Mouse (Mus musculus) G1E-ER4 (cell line): ENCODE results near the gene Tpmt. TPM values are rescaled to one million over a fixed set of nuclear protein-coding genes. Genes with fewer than 3 reads are reported as not detected.

Experiments
- GATA1 ChIP-seq: IDR thresholded peaks from one replicate; pipeline ENCODE4 v1.8.0; 2012; ENCODE audit warnings: low read length, inconsistent platforms
- polyA plus RNA-seq: library from polyadenylated mRNA; stranded (reverse); fragments of >175 nt; gene quantifications from 2 replicates; pipeline ENCODE4 v1.2.3, GENCODE M21; 2012

Gene Tpmt
- polyA plus RNA-seq, result 0.05 TPM in 1 of 2 replicates, not detected in the other

- TF ChIP-seq GATA1, result no peak
Measured at GRCm38 (mm10) chr13:47044617-47044947, at the start of gene Tpmt. Tpmt (minus strand) TSS chr13:47044737.

DNA sequence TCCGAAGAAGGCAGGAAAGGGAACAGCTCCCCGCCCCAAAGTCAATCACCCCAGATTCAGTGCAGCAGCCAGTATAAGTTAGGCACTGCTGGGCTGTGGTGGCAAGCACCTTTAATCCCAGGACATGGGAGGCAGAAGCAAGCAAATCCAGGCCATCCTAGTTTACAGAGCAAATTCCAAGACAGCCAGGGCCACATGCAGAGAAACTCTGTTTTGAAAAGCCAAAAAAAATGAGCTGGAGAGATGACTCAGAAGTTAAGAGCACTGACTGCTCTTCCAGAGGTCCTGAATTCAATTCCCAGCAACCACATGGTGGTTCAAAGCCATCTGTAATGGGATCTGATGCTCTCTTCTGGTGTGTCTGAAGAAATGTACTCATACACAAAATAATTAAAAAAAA is 49.3 kb upstream of the Tpmt start:
- no peak for TF ChIP-seq GATA1

GRCm38 (mm10) chr13:47089271-47089670 is 44.7 kb upstream of the Tpmt start:
- no peak for TF ChIP-seq GATA1

- TF ChIP-seq GATA1, result no peak
Measured at GRCm38 (mm10) chr13:47088433-47088832, 43.9 kb upstream of the Tpmt start.

DNA sequence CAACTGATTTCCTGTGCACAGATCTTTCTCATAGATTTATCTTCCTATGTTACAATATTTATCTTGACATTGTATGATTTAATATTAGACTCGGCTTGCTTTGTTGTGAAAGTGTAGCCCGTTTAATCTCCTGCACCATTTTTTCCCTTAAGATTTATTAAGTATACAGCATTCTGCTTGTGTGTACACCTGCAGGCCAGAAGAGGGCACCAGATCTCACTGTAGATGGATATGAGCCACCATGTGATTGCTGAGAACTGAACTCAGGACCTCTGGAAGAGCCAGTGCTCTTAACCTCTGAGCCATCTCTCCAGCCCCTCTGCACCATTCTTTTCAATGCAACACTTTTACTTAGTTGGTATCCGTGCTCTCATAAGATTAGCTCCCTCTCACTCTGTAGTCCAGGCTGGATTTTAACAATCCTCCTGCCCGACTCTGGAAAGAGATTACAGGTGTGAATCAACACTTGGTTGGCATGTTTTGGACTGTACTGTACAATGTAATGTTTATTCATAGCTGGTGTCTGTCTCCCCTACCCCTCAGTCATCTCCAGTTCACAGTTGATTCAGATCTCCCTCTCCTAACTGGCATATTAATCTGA is 36.5 kb upstream of the Tpmt start:
- TF ChIP-seq GATA1, result no peak

GRCm38 (mm10) chr13:47078799-47079198 is 34.3 kb upstream of the Tpmt start:
- TF ChIP-seq GATA1, result no peak

GRCm38 (mm10) chr13:47077367-47077766 is 32.8 kb upstream of the Tpmt start:
- no peak for TF ChIP-seq GATA1

DNA sequence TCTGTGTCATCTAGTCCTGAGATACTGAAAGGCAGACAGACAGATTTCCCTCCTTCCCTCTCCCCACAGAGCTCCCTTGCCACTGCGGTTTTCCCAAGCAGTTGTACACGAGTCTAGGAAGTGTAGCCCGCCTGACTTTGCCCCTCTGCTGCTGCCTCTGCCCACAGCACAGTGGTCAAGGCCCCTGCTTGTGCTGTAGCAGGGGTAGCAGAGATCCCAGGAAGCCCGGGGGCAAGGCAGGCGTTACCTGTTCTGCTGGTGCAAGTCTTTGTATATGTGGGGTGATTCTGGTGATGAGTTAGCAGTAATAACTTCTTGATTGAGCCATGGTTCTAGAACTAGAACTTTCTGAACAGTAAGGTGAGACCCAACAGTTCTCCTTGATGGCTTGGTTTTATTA is 31.6 kb upstream of the Tpmt start:
- no peak for TF ChIP-seq GATA1

DNA sequence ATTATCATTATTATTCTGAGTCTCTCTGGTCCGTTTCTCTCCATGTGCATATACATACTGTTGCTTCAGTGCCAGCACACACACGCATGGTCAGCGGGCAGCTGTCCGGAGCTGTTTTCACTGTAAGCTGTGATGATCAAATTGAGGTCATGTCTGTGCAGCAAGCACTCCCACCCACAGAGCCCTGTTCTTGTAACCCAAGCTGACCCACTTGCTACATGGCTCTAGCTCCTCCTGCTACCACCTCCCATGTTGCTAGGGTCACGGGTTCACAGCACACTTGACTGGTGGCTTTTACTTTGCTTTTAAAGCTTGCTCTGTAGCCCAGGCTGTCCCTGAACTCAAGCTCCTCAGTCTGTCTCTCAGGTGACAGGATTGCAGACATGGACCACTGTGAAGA is 27.9 kb upstream of the Tpmt start:
- no peak for TF ChIP-seq GATA1

DNA sequence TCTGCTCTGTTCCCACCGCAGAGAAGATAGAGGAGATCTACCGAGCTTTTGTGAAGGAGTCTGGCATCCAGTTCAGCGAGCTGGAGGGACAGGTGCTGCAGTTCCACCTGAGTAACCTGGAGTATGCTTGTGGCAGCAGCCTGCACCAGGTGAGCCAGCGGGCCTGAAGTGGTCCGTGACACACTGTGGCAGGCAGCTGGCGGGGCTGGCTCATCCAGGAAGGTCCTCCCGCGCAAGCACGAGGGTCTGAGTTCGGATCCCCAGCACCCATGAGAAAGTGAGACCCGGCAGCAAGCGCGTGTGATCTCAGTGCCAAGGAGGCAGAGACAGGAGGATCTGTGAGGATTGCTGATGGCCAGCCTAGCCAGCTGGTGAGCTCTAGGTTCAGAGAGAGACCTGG is 27.3 kb upstream of the Tpmt start:
- no peak for TF ChIP-seq GATA1

GRCm38 (mm10) chr13:47070329-47071080 is 26.0 kb upstream of the Tpmt start:
- no peak for TF ChIP-seq GATA1

DNA sequence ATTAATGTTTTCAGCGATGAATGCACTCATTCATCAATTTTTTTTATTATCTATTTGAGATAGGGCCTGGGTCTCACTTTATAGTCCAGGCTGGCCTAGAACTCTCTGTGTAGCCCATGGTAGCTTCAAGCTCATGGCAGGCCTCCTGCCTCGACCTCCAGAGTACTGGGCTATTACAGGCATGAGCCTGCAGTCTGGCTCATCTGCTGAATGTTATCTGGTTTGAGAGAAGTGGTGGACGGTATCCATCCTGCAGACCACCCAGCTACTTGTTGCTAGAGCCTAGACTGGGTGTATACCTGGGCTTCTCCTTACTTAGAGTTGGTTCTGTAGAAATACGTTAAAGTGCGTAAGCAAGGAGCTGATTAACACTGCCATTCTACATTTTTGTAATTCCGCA is 22.5 kb upstream of the Tpmt start:
- TF ChIP-seq GATA1, result no peak

DNA sequence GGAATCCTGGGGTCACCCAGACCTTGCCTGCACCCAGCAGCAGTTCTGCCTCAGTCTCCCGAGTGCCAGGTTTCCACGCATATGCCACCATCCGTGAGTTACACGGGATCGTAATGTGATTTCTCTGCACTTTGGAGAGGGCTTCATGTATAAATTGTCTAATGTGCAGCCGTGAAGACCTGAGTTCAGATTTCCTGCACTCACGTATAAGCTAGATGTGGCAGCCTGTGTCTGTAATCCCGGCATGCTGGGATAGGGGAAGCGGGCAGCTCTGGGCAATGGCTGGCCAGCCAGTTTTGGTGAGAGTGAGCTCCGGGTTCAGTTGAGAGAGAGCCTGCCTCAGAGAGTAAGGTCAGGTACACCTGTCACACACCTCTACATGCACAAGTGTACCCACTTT is 22.0 kb upstream of the Tpmt start:
- no peak for TF ChIP-seq GATA1

GRCm38 (mm10) chr13:47063985-47064760 is 19.6 kb upstream of the Tpmt start:
- TF ChIP-seq GATA1, result no peak

- no peak for TF ChIP-seq GATA1
Measured at GRCm38 (mm10) chr13:47062756-47063155, 18.2 kb upstream of the Tpmt start.

DNA sequence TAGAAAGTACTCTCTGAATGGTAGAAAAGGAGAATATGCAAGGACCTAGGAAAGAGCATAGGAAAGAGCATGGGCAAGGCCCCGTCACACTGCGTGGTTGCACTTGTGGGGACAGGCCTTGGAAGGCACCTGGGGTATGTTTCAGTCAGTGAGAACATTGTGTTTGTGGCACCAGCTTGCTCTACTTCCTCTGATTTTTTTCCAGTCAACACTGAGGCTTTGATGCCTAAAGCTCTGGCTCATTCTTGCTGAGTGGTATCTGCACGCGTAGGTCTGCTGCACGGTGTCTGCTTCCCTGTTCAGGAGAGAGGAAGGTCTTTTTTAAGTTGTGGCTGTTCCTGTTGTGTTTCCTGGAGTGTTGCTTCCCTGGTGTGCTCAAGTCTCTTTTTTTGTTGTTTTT is 12.2 kb upstream of the Tpmt start:
- TF ChIP-seq GATA1, result no peak

DNA sequence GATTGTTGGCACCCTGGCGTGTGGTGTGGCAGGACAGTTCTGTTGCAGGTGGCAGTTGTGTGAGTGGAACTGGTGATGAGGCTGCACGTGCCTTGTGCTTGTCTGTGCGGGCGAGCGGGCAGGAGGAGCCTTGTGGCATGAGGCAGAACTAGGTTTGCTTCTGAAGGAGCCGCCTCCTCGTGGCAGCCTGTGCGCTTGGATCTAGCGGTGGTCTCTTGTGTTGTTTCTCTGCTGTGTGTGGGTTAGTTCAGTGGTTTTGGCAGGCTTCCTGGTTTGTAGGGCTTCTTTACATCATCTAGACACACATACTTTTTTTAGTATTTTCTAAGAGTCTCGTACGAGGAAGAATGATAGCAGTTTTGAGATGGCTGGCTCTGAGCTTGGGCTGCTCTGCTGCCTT is 11.6 kb upstream of the Tpmt start:
- no peak for TF ChIP-seq GATA1
